Mouse (Mus musculus) liver, adult 2 months (tissue): ENCODE measurements at regions not wholly inside any gene's neighbourhood (a gene's known extent, or its start where the extent isn't known, plus 50 kb on each side); places are given as distances from the start of the nearest gene placed in this dataset.

Experiments
- CTCF ChIP-seq: fragments of 200-500 bp; IDR thresholded peaks from 2 replicates; pipeline ENCODE4 v1.5.1; 2011; ENCODE audit warnings: low read depth, low read length, control low read depth
- POLR2A ChIP-seq: fragments of 200-500 bp; IDR thresholded peaks from 2 replicates; pipeline ENCODE4 v1.6.1; 2011; ENCODE audit warnings: low read length, control low read depth; ENCODE audit not compliant: insufficient read depth; ENCODE audit errors: extremely low read depth

DNA sequence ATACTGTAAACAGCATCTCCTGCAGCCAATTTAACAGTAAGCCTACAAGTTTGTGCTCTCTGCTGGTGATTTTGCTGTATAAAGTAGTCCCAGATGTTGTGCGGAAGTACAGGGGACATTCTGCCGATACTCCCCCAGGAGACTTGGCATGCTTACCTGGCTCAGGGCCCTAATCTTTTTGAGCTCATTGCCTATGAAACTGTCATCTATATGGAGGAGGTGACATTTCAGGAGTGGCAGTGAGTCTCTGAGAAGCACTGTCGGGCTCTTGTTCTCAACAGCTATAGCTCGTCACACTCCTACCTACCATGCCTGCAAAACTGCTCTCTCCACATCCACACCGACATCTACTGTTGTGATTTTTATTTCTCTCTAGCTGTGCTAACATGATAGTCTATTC, 439.7 kb downstream of the Matn1 start:
- TF ChIP-seq CTCF (no peak), POLR2A (no peak)
